Mouse (Mus musculus): ENCODE results near the gene Neurl1b. TPM values are rescaled to one million over a fixed set of nuclear protein-coding genes. Genes with fewer than 3 reads are reported as not detected.

Neurl1b gene
- polyA plus RNA-seq, 1 experiment from 2014 or later = 1.5 TPM

DNA sequence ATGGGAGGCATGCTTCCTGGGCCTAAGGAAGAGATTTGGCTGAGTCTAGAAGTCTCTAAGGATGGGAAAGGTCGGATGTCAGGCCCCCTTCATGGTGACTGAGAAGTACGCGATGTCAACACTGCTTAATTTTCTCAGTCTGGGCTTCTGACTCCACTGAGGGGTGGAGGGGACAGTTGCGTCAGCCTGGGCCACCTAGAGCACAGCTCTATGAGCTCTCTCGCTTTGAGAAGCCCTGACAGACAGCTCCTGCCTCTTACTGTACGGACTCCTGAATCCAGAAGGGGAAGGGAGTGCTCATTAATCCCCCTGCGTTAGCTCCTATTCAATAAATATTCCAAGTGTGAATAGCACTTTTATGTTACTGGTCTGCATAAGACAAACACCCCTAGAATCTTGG, 43.4 kb downstream of the Neurl1b start:
- no peak overlapping the region for H3K9ac ChIP-seq (ENCODE audit: low read depth, low read length)
- no peaks in the 10 kb centered on the region for H3K9me3 ChIP-seq (ENCODE audit: control insufficient read depth, low read length)
- ATAC-seq = no peak
- H3K4me3 ChIP-seq (ENCODE audit: low read length) = no peak overlapping the region
- 67% methylated on average over 7 of the region's 7 CpGs for whole genome bisulfite sequencing
- H3K27me3 ChIP-seq (replicated peaks; ENCODE audit: control insufficient read depth, insufficient read depth, low read length) = 0 out of 2 replicates have a peak, but pooled peaks cover 4% of the 10 kb centered on the region
- H3K36me3 ChIP-seq (ENCODE audit: control insufficient read depth, insufficient read depth, low read length) = no peaks in the 10 kb centered on the region
- no peak overlapping the region for H3K27ac ChIP-seq (ENCODE audit: low read length)
- H3K4me2 ChIP-seq (ENCODE audit: low read depth, low read length) = no peak overlapping the region
- H3K4me1 ChIP-seq (ENCODE audit: control insufficient read depth, insufficient read depth, low read length) = peaks cover 4% of the 10 kb centered on the region; the same call in 1 of the 2 replicates

DNA sequence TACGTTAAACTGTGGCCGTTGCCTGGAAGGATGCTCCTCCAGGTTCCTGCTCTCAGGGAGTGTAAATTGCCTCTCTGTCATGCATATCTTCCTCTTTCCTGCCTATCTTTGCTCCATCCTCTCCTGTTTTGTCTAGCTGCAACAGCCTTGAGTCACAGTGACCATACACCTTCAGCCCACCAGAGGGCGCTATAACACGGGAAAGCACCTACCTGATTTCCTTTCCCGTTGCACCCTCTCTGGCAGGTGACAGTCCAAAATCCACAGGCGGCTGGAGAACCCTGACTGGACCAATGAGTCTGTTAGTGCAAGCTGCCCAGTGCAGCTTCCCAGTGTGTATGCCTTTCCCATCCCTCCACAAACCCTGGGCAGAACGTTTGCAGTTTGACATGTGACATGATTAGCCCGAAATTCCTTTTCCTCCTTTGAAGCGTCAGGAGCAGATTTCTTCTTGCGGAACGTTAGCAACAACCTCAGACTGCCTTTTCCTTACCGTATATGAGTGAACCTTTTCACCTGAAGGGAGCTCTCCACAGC, 48.1 kb downstream of the Neurl1b start:
- ATAC-seq = no peak
- no peak overlapping the region for H3K4me2 ChIP-seq (ENCODE audit: low read depth, low read length)
- H3K36me3 ChIP-seq (ENCODE audit: control insufficient read depth, insufficient read depth, low read length) = no peaks in the 10 kb centered on the region
- H3K4me3 ChIP-seq (ENCODE audit: low read length) = no peak overlapping the region
- WGBS = 28% methylated on average over 12 of the region's 12 CpGs
- H3K9me3 ChIP-seq (ENCODE audit: control insufficient read depth, low read length) = no peaks in the 10 kb centered on the region
- H3K9ac ChIP-seq (ENCODE audit: low read depth, low read length) = no peak overlapping the region; the same call in 1 of the 2 replicates
- H3K4me1 ChIP-seq (ENCODE audit: control insufficient read depth, insufficient read depth, low read length) = no peaks in the 10 kb centered on the region
- H3K27me3 ChIP-seq (replicated peaks; ENCODE audit: control insufficient read depth, insufficient read depth, low read length) = 0 out of 2 replicates have a peak, but pooled peaks cover 4% of the 10 kb centered on the region
- no peak overlapping the region for H3K27ac ChIP-seq (ENCODE audit: low read length)

DNA sequence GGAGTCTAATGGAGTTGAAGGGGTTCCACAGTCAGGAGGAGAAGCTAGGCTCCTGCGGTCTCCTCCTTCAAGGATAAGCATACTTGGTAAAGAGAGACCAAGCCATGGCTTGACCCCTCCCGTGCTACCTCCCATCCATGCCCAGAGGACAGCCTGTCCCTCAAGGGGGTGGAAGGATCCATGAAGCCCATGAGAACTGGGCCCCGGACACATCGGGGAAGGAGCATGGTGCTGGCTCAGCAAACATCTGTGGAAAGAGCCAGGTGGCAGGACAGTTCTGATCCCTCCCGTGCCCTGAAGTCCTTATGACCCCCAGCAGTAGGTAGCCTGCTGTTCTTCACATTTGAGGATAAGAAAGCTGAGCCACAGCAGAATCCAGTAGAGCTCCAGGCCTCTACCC, 48.8 kb downstream of the Neurl1b start:
- no peak overlapping the region for H3K4me2 ChIP-seq (ENCODE audit: low read depth, low read length)
- no peaks in the 10 kb centered on the region for H3K9me3 ChIP-seq (ENCODE audit: control insufficient read depth, low read length)
- ATAC-seq = no peak
- H3K4me3 ChIP-seq (ENCODE audit: low read length) = no peak overlapping the region
- H3K4me1 ChIP-seq (ENCODE audit: control insufficient read depth, insufficient read depth, low read length) = no peaks in the 10 kb centered on the region
- H3K27ac ChIP-seq (ENCODE audit: low read length) = no peak overlapping the region
- no peaks in the 10 kb centered on the region for H3K36me3 ChIP-seq (ENCODE audit: control insufficient read depth, insufficient read depth, low read length)
- H3K9ac ChIP-seq (ENCODE audit: low read depth, low read length) = no peak overlapping the region
- H3K27me3 ChIP-seq (replicated peaks; ENCODE audit: control insufficient read depth, insufficient read depth, low read length) = 0 out of 2 replicates have a peak, but pooled peaks cover 4% of the 10 kb centered on the region
- WGBS = 89% methylated on average over 5 of the region's 5 CpGs

DNA sequence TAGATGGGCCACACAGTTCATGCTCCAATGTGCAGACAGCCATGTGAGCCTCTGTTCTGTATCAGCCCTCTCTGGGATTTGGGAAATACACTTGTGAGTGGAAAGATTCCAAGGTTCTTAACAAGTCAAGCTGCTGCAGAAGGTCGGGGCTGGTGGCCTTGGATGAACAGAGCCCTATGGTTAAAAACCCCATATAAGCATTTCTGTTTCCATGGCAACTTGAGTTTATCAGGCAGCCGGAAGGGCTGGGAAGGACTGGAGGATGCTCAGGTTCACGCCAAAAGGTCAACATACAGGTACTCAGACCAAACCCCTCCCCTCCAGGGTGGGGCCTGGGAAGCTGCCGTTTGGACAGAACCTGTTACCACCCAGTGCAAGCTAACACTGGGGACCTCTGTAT, 49.4 kb downstream of the Neurl1b start:
- Histone ChIP-seq H3K9ac (ENCODE audit: low read depth, low read length) (no peak overlapping the region), H3K36me3 (ENCODE audit: control insufficient read depth, insufficient read depth, low read length) (no peaks in the 10 kb centered on the region), H3K4me3 (ENCODE audit: low read length) (no peak overlapping the region), H3K27me3 (replicated peaks; ENCODE audit: control insufficient read depth, insufficient read depth, low read length) (0 out of 2 replicates have a peak, but pooled peaks cover 3% of the 10 kb centered on the region), H3K27ac (ENCODE audit: low read length) (no peak overlapping the region), H3K9me3 (ENCODE audit: control insufficient read depth, low read length) (no peaks in the 10 kb centered on the region), H3K4me2 (ENCODE audit: low read depth, low read length) (no peak overlapping the region), H3K4me1 (ENCODE audit: control insufficient read depth, insufficient read depth, low read length) (no peaks in the 10 kb centered on the region)
- 31% methylated on average over 4 of the region's 4 CpGs for WGBS
- ATAC-seq = no peak

DNA sequence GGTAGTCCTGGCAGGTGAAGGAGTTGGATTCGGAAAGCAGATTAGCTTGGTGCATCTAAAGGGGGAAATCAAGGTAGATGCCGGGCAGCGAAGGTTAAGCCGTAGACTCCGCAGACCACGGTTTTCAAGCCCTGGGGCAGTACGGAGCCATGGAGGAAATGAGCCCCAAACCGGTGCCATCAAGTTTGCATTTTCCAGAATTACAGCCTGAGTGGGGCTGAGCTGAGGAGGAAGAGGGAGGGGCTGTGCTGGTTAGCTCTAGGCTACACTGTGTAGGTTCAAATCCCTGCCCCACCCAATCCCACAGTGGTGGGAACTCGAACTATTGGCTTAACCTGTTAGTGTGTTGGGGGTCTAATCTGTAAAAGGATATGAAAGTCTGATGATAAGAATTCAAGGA, 49.9 kb downstream of the Neurl1b start:
- 79% methylated on average over 9 of the region's 9 CpGs for WGBS
- ATAC-seq = no peak
- Histone ChIP-seq H3K4me1 (ENCODE audit: control insufficient read depth, insufficient read depth, low read length) (no peaks in the 10 kb centered on the region), H3K4me2 (ENCODE audit: low read depth, low read length) (no peak overlapping the region), H3K4me3 (ENCODE audit: low read length) (no peak overlapping the region), H3K9ac (ENCODE audit: low read depth, low read length) (no peak overlapping the region), H3K27me3 (replicated peaks; ENCODE audit: control insufficient read depth, insufficient read depth, low read length) (no peaks in the 10 kb centered on the region), H3K27ac (ENCODE audit: low read length) (no peak overlapping the region), H3K9me3 (ENCODE audit: control insufficient read depth, low read length) (no peaks in the 10 kb centered on the region), H3K36me3 (ENCODE audit: control insufficient read depth, insufficient read depth, low read length) (no peaks in the 10 kb centered on the region)

DNA sequence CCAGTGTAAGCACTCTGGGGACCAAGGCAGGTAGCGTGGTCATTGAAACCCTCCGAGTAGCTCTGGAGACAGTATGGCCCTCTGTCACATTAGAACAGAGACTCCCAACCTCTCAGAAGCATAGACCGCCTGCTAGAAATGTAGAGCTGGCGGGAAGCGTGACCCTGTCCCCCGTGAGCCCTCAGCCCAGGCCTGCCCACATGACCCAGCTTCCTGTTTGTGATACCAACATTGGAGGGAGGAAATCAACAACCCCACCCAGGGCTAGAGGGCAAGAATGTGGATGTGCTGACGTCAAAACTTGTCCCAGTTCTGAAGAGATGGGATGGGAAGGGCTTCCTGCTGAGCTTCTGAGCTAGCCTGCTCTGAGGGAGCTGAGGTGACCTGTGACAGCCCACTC, 50.3 kb downstream of the Neurl1b start:
- 69% methylated on average over 7 of the region's 7 CpGs for WGBS
- peak; percentile 26 for ATAC-seq
- Histone ChIP-seq H3K27me3 (replicated peaks; ENCODE audit: control insufficient read depth, insufficient read depth, low read length) (no peaks in the 10 kb centered on the region), H3K4me2 (ENCODE audit: low read depth, low read length) (no peak overlapping the region), H3K9ac (ENCODE audit: low read depth, low read length) (no peak overlapping the region), H3K4me3 (ENCODE audit: low read length) (no peak overlapping the region), H3K4me1 (ENCODE audit: control insufficient read depth, insufficient read depth, low read length) (no peaks in the 10 kb centered on the region), H3K9me3 (ENCODE audit: control insufficient read depth, low read length) (no peaks in the 10 kb centered on the region), H3K36me3 (ENCODE audit: control insufficient read depth, insufficient read depth, low read length) (no peaks in the 10 kb centered on the region), H3K27ac (ENCODE audit: low read length) (0 out of 2 replicates have a peak overlapping the region, but pooled peaks have one; percentile 14)

DNA sequence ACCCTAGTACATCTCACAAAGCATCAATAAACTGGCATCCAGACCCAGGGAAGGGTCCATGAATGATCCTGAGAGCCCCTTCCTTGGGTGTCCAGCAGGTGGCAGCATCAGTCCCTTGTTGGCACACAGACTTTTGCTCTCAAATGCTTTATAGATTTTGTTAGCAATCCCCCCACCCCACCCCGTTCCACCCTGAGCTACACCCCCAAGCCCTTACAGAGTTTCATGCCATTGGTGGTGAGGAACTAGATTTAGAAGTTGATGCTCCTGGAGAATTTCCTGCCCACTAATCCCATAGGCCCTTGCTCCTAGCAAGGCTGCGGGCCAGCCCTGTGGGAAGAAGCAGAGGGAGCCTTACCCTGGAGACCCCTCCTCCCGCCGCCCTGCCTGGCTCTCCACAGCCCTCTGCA, 52.1 kb downstream of the Neurl1b start:
- Histone ChIP-seq H3K27me3 (replicated peaks; ENCODE audit: control insufficient read depth, insufficient read depth, low read length) (no peaks in the 10 kb centered on the region), H3K9me3 (ENCODE audit: control insufficient read depth, low read length) (no peaks in the 10 kb centered on the region), H3K36me3 (ENCODE audit: control insufficient read depth, insufficient read depth, low read length) (no peaks in the 10 kb centered on the region), H3K9ac (ENCODE audit: low read depth, low read length) (no peak overlapping the region), H3K4me3 (ENCODE audit: low read length) (no peak overlapping the region), H3K4me1 (ENCODE audit: control insufficient read depth, insufficient read depth, low read length) (no peaks in the 10 kb centered on the region), H3K27ac (ENCODE audit: low read length) (no peak overlapping the region), H3K4me2 (ENCODE audit: low read depth, low read length) (no peak overlapping the region)
- 15% methylated on average over 4 of the region's 4 CpGs for WGBS
- peak; percentile 62 for ATAC-seq

DNA sequence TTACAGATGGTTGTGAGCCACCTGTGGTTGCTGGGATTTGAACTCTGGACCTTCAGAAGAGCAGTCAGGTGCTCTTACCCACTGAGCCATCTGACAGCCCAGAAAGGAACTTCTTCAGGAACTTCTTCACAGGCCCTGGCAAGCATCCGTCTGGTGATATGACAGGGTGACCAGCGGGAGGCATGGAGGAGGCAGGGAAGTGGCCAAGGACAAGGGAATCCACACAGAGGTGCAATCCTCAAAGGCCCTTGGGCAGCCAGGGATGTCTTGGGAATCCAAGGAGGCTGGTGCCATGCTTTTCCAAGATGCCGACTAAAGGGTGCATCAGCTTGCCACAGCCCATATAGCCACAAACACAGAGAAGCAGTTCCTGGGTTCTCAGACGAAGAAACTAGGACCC, 53.0 kb downstream of the Neurl1b start:
- H3K36me3 ChIP-seq (ENCODE audit: control insufficient read depth, insufficient read depth, low read length) = no peaks in the 10 kb centered on the region
- no peak overlapping the region for H3K4me2 ChIP-seq (ENCODE audit: low read depth, low read length)
- H3K4me1 ChIP-seq (ENCODE audit: control insufficient read depth, insufficient read depth, low read length) = no peaks in the 10 kb centered on the region
- H3K9me3 ChIP-seq (ENCODE audit: control insufficient read depth, low read length) = no peaks in the 10 kb centered on the region
- no peak overlapping the region for H3K9ac ChIP-seq (ENCODE audit: low read depth, low read length)
- 78% methylated on average over 4 of the region's 4 CpGs for WGBS
- no peak overlapping the region for H3K4me3 ChIP-seq (ENCODE audit: low read length)
- H3K27me3 ChIP-seq (replicated peaks; ENCODE audit: control insufficient read depth, insufficient read depth, low read length) = no peaks in the 10 kb centered on the region
- no peak for ATAC-seq
- H3K27ac ChIP-seq (ENCODE audit: low read length) = no peak overlapping the region

DNA sequence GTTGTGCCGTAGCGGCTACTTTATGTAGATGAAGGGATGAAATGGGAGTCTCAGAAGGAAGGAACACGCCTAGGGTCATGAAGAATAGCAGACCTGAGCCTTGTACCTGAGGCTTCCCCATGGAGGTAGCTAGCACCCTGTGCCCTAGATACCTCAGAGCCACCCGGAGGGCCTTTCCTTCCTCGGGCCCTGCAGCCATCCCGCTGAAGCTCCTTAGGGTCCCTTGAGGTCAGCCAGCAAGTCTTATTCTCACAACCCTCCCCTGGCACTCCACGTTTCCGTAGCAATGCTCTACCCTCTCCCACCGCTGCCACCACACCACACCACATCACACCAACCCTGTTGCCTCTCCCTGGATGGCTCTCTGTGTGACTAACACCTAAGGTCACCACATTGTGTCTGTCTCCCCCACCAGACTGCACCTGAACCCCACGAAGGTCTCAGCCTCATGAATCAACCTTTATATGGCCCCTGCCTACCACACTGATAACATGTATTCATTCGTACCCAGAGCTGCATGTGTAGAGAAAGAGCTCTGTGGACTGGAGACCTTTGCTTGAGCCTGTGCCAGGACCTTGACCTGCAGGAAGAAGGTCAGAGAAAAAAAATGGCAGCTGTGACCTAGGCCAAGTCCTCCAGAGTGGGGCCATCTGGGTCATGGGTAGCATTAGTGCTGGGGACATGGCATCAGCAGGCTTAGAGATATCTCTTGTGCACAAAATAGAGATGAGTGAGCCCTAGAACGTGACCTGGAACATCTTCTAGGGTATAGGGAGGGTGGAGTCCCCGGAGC, 53.7 kb downstream of the Neurl1b start:
- H3K9ac ChIP-seq (ENCODE audit: low read depth, low read length) = no peak overlapping the region
- H3K9me3 ChIP-seq (ENCODE audit: control insufficient read depth, low read length) = no peaks in the 10 kb centered on the region
- no peaks in the 10 kb centered on the region for H3K4me1 ChIP-seq (ENCODE audit: control insufficient read depth, insufficient read depth, low read length)
- H3K4me3 ChIP-seq (ENCODE audit: low read length) = no peak overlapping the region
- H3K27ac ChIP-seq (ENCODE audit: low read length) = no peak overlapping the region
- H3K36me3 ChIP-seq (ENCODE audit: control insufficient read depth, insufficient read depth, low read length) = no peaks in the 10 kb centered on the region
- no peak for ATAC-seq
- 86% methylated on average over 13 of the region's 13 CpGs for WGBS
- H3K27me3 ChIP-seq (replicated peaks; ENCODE audit: control insufficient read depth, insufficient read depth, low read length) = no peaks in the 10 kb centered on the region
- H3K4me2 ChIP-seq (ENCODE audit: low read depth, low read length) = no peak overlapping the region

Measured in intestine, embryonic 16.5 days (tissue).